Mouse (Mus musculus): ENCODE data around the gene Chrnd. TPM values are rescaled to one million over a fixed set of nuclear protein-coding genes. Genes with fewer than 3 reads are reported as not detected.

Chrnd gene
- polyA plus RNA-seq, 1 experiment from 2014 or later, result not detected

- 3% methylated on average over 11 of the region's 12 CpGs for WGBS
- DNase-seq (ENCODE audit: low spot score), result no peak
- no peaks in the 10 kb centered on the region for H3K9me3 ChIP-seq (ENCODE audit: control insufficient read depth, low read length)
- H3K4me2 ChIP-seq (replicated peaks), result peak within 1 kb of the TSS; percentile 73
- peak within 1 kb of the TSS; percentile 48 for H3K4me3 ChIP-seq (replicated peaks; ENCODE audit: low read length)
- H3K36me3 ChIP-seq (replicated peaks; ENCODE audit: control insufficient read depth, insufficient read depth), result no peaks in the 10 kb centered on the region
- peak within 1 kb of the TSS; percentile 67 for H3K9ac ChIP-seq
- H3K27me3 ChIP-seq (ENCODE audit: control insufficient read depth, insufficient read depth, low read length), result peaks cover 74% of the 10 kb centered on the region
- no peak within 1 kb of the TSS; the same call in 1 of the 2 replicates for H3K27ac ChIP-seq
- ATAC-seq (ENCODE audit: low FRiP score), result no peak; the same call in 1 of the 2 replicates
- no peaks in the 10 kb centered on the region for H3K4me1 ChIP-seq (replicated peaks; ENCODE audit: control insufficient read depth, insufficient read depth, low read length)
These were observed 34.2 kb upstream of the Chrnd start, which contains the start of gene Ecel1 for GRCm38 (mm10) chr1:87156199-87156587. Gene Ecel1 (minus strand): TSS chr1:87156521.

- Histone ChIP-seq H3K4me1 (replicated peaks; ENCODE audit: control insufficient read depth, insufficient read depth, low read length) (peaks cover 7% of the 10 kb centered on the region; the same call in 1 of the 2 replicates), H3K27ac (no peak overlapping the region), H3K4me3 (replicated peaks; ENCODE audit: low read length) (no peak overlapping the region), H3K9ac (no peak overlapping the region), H3K4me2 (replicated peaks) (no peak overlapping the region), H3K27me3 (ENCODE audit: control insufficient read depth, insufficient read depth, low read length) (peaks cover 42% of the 10 kb centered on the region), H3K36me3 (replicated peaks; ENCODE audit: control insufficient read depth, insufficient read depth) (no peaks in the 10 kb centered on the region), H3K9me3 (ENCODE audit: control insufficient read depth, low read length) (no peaks in the 10 kb centered on the region)
- ATAC-seq (ENCODE audit: low FRiP score) (no peak), DNase-seq (ENCODE audit: low spot score) (no peak)
- WGBS, result 84% methylated on average over 3 of the region's 3 CpGs
These were observed 31.0 kb upstream of the Chrnd start for GRCm38 (mm10) chr1:87159396-87159795.

- Histone ChIP-seq H3K4me3 (replicated peaks; ENCODE audit: low read length) (no peak overlapping the region), H3K36me3 (replicated peaks; ENCODE audit: control insufficient read depth, insufficient read depth) (no peaks in the 10 kb centered on the region), H3K27me3 (ENCODE audit: control insufficient read depth, insufficient read depth, low read length) (no peaks in the 10 kb centered on the region), H3K4me1 (replicated peaks; ENCODE audit: control insufficient read depth, insufficient read depth, low read length) (peaks cover 21% of the 10 kb centered on the region), H3K9ac (no peak overlapping the region), H3K9me3 (ENCODE audit: control insufficient read depth, low read length) (no peaks in the 10 kb centered on the region), H3K27ac (peak overlapping the region; percentile 56; the same call in 1 of the 2 replicates), H3K4me2 (replicated peaks) (no peak overlapping the region)
- ATAC-seq (ENCODE audit: low FRiP score) (peak; percentile 11; the same call in 1 of the 2 replicates), DNase-seq (ENCODE audit: low spot score) (no peak)
- 27% methylated on average over 11 of the region's 11 CpGs for WGBS
These were observed 26.1 kb upstream of the Chrnd start for GRCm38 (mm10) chr1:87164164-87164795.

- peaks cover 25% of the 10 kb centered on the region for H3K4me1 ChIP-seq (replicated peaks; ENCODE audit: control insufficient read depth, insufficient read depth, low read length)
- H3K4me3 ChIP-seq (replicated peaks; ENCODE audit: low read length), result no peak overlapping the region
- H3K9ac ChIP-seq, result no peak overlapping the region
- H3K36me3 ChIP-seq (replicated peaks; ENCODE audit: control insufficient read depth, insufficient read depth), result no peaks in the 10 kb centered on the region
- H3K4me2 ChIP-seq (replicated peaks), result no peak overlapping the region
- 42% methylated on average over 9 of the region's 9 CpGs for WGBS
- no peaks in the 10 kb centered on the region for H3K27me3 ChIP-seq (ENCODE audit: control insufficient read depth, insufficient read depth, low read length)
- H3K9me3 ChIP-seq (ENCODE audit: control insufficient read depth, low read length), result no peaks in the 10 kb centered on the region
- DNase-seq (ENCODE audit: low spot score), result no peak
- H3K27ac ChIP-seq, result peak overlapping the region; percentile 56; the same call in 1 of the 2 replicates
- ATAC-seq (ENCODE audit: low FRiP score), result peak; percentile 5; the same call in 1 of the 2 replicates
These were observed 25.6 kb upstream of the Chrnd start for GRCm38 (mm10) chr1:87164796-87165184.

GRCm38 (mm10) chr1:87170458-87170857 is 19.9 kb upstream of the Chrnd start:
- Histone ChIP-seq H3K9ac (no peak overlapping the region), H3K27ac (no peak overlapping the region), H3K36me3 (replicated peaks; ENCODE audit: control insufficient read depth, insufficient read depth) (no peaks in the 10 kb centered on the region), H3K4me2 (replicated peaks) (peak overlapping the region; percentile 21; the same call in 1 of the 2 replicates), H3K27me3 (ENCODE audit: control insufficient read depth, insufficient read depth, low read length) (no peaks in the 10 kb centered on the region), H3K9me3 (ENCODE audit: control insufficient read depth, low read length) (no peaks in the 10 kb centered on the region), H3K4me3 (replicated peaks; ENCODE audit: low read length) (no peak overlapping the region), H3K4me1 (replicated peaks; ENCODE audit: control insufficient read depth, insufficient read depth, low read length) (peaks cover 36% of the 10 kb centered on the region)
- ATAC-seq (ENCODE audit: low FRiP score), result peak; percentile 46; the same call in 1 of the 2 replicates
- 7% methylated on average over 19 of the region's 19 CpGs for WGBS
- DNase-seq (ENCODE audit: low spot score), result no peak

GRCm38 (mm10) chr1:87171312-87171711 is 19.1 kb upstream of the Chrnd start:
- no peak overlapping the region for H3K27ac ChIP-seq

GRCm38 (mm10) chr1:87172316-87172715 is 18.1 kb upstream of the Chrnd start:
- Histone ChIP-seq H3K4me1 (replicated peaks; ENCODE audit: control insufficient read depth, insufficient read depth, low read length) (peaks cover 49% of the 10 kb centered on the region), H3K27me3 (ENCODE audit: control insufficient read depth, insufficient read depth, low read length) (no peaks in the 10 kb centered on the region), H3K9ac (no peak overlapping the region), H3K27ac (0 out of 2 replicates have a peak overlapping the region, but pooled peaks have one; percentile 24), H3K4me3 (replicated peaks; ENCODE audit: low read length) (no peak overlapping the region), H3K9me3 (ENCODE audit: control insufficient read depth, low read length) (no peaks in the 10 kb centered on the region), H3K4me2 (replicated peaks) (no peak overlapping the region), H3K36me3 (replicated peaks; ENCODE audit: control insufficient read depth, insufficient read depth) (no peaks in the 10 kb centered on the region)
- DNase-seq (ENCODE audit: low spot score) (no peak), ATAC-seq (ENCODE audit: low FRiP score) (no peak)
- WGBS, result 32% methylated on average over 9 of the region's 9 CpGs

More at GRCm38 (mm10) chr1:87171312-87171711, 19.1 kb upstream of the Chrnd start:
- Histone ChIP-seq H3K36me3 (replicated peaks; ENCODE audit: control insufficient read depth, insufficient read depth) (no peaks in the 10 kb centered on the region), H3K4me2 (replicated peaks) (no peak overlapping the region), H3K9me3 (ENCODE audit: control insufficient read depth, low read length) (no peaks in the 10 kb centered on the region), H3K4me3 (replicated peaks; ENCODE audit: low read length) (no peak overlapping the region), H3K9ac (no peak overlapping the region), H3K27me3 (ENCODE audit: control insufficient read depth, insufficient read depth, low read length) (no peaks in the 10 kb centered on the region), H3K4me1 (replicated peaks; ENCODE audit: control insufficient read depth, insufficient read depth, low read length) (peaks cover 45% of the 10 kb centered on the region)
- ATAC-seq (ENCODE audit: low FRiP score), result no peak
- 77% methylated on average over 1 of the region's 1 CpGs for WGBS
- DNase-seq (ENCODE audit: low spot score), result no peak

GRCm38 (mm10) chr1:87174006-87174955 is 16.1 kb upstream of the Chrnd start:
- Histone ChIP-seq H3K4me2 (replicated peaks) (no peak overlapping the region), H3K4me1 (replicated peaks; ENCODE audit: control insufficient read depth, insufficient read depth, low read length) (peaks cover 42% of the 10 kb centered on the region), H3K9me3 (ENCODE audit: control insufficient read depth, low read length) (no peaks in the 10 kb centered on the region), H3K9ac (no peak overlapping the region), H3K27me3 (ENCODE audit: control insufficient read depth, insufficient read depth, low read length) (no peaks in the 10 kb centered on the region), H3K4me3 (replicated peaks; ENCODE audit: low read length) (no peak overlapping the region), H3K36me3 (replicated peaks; ENCODE audit: control insufficient read depth, insufficient read depth) (no peaks in the 10 kb centered on the region), H3K27ac (no peak overlapping the region)
- ATAC-seq (ENCODE audit: low FRiP score) (no peak), DNase-seq (ENCODE audit: low spot score) (peak; percentile 74)
- WGBS, result 25% methylated on average over 28 of the region's 28 CpGs

GRCm38 (mm10) chr1:87175852-87176292 is 14.5 kb upstream of the Chrnd start:
- WGBS, result 6% methylated on average over 11 of the region's 11 CpGs
- Histone ChIP-seq H3K27ac (0 out of 2 replicates have a peak overlapping the region, but pooled peaks have one; percentile 6), H3K36me3 (replicated peaks; ENCODE audit: control insufficient read depth, insufficient read depth) (no peaks in the 10 kb centered on the region), H3K9me3 (ENCODE audit: control insufficient read depth, low read length) (no peaks in the 10 kb centered on the region), H3K4me1 (replicated peaks; ENCODE audit: control insufficient read depth, insufficient read depth, low read length) (peaks cover 26% of the 10 kb centered on the region), H3K27me3 (ENCODE audit: control insufficient read depth, insufficient read depth, low read length) (no peaks in the 10 kb centered on the region), H3K4me2 (replicated peaks) (0 out of 2 replicates have a peak overlapping the region, but pooled peaks have one; percentile 11), H3K9ac (no peak overlapping the region), H3K4me3 (replicated peaks; ENCODE audit: low read length) (no peak overlapping the region)
- DNase-seq (ENCODE audit: low spot score) (peak; percentile 76), ATAC-seq (ENCODE audit: low FRiP score) (peak; percentile 82)
